Mouse (Mus musculus) lung, embryonic 16.5 days (tissue): ENCODE results near the gene Ttc16. TPM values are rescaled to one million over a fixed set of nuclear protein-coding genes. Genes with fewer than 3 reads are reported as not detected.

Experiments
- ATAC-seq: fragments of 200-750 bp; cut with Nextera tagmentation; 2 replicates; pipeline ENCODE4 v1.8.0; 2017; ENCODE audit warnings: low read depth, mild to moderate bottlenecking, moderate library complexity
- H3K27ac ChIP-seq: fragments of 300-500 bp; sonication (generic); 2 replicates; pipeline ENCODE4 v1.5.1; 2014; ENCODE audit warnings: mild to moderate bottlenecking, control low read depth, low read length
- H3K27me3 ChIP-seq: fragments of 300-500 bp; sonication (generic); 2 replicates; pipeline ENCODE4 v1.6.1; 2014; ENCODE audit warnings: low read depth, low read length, mixed read lengths; ENCODE audit not compliant: control insufficient read depth, insufficient read depth
- H3K36me3 ChIP-seq: fragments of 300-500 bp; sonication (generic); 2 replicates; pipeline ENCODE4 v1.6.1; 2014; ENCODE audit warnings: low read length; ENCODE audit not compliant: control insufficient read depth, insufficient read depth
- H3K4me1 ChIP-seq: fragments of 300-500 bp; sonication (generic); replicated peaks from 2 replicates; pipeline ENCODE4 v1.6.1; 2014; ENCODE audit warnings: low read length, mixed read lengths; ENCODE audit not compliant: control insufficient read depth, insufficient read depth
- H3K4me2 ChIP-seq: fragments of 300-500 bp; sonication (generic); 2 replicates; pipeline ENCODE4 v1.6.1; 2014; ENCODE audit warnings: low read depth, low read length, control low read depth
- H3K4me3 ChIP-seq: fragments of 300-500 bp; sonication (generic); 2 replicates; pipeline ENCODE4 v1.5.1; 2014; ENCODE audit warnings: mild to moderate bottlenecking, low read length, control low read depth
- H3K9ac ChIP-seq: fragments of 300-500 bp; sonication (generic); 2 replicates; pipeline ENCODE4 v1.6.1; 2014; ENCODE audit warnings: low read length, control low read depth
- H3K9me3 ChIP-seq: fragments of 300-500 bp; sonication (generic); 2 replicates; pipeline ENCODE4 v1.6.1; 2016; ENCODE audit warnings: low read length; ENCODE audit not compliant: control insufficient read depth
- WGBS: fragments of 180-500 bp; shearing (Covaris S2); extraction: QIAGEN DNeasy Blood & Tissue Kit; methylation state at CpG from one replicate; pipeline ENCODE4 v1.1.7; 2014; 5-methylcytosine and 5-hydroxymethylcytosine counted together
- polyA plus RNA-seq: library from polyadenylated mRNA; unstranded; fragments of >200 nt; fragmentation: Nextera tagmentation; extraction: Ambion mirVana; gene quantifications from 2 replicates; pipeline ENCODE4 v1.2.1, GENCODE M21; 2015

Gene Ttc16
- polyA plus RNA-seq, 1 experiment from 2014 or later, result 1.2 TPM

- Histone ChIP-seq H3K9me3 (no peaks in the 10 kb centered on the region), H3K9ac (no peak overlapping the region), H3K27ac (no peak overlapping the region), H3K27me3 (no peaks in the 10 kb centered on the region), H3K4me1 (peaks cover 18% of the 10 kb centered on the region), H3K4me3 (no peak overlapping the region), H3K36me3 (peaks cover 2% of the 10 kb centered on the region; the same call in 1 of the 2 replicates), H3K4me2 (peak overlapping the region; percentile 22; the same call in 1 of the 2 replicates)
- peak; percentile 32; the same call in 1 of the 2 replicates for ATAC-seq
- WGBS, result 25% methylated on average over 17 of the region's 17 CpGs
Observed at GRCm38 (mm10) chr2:32816946-32817581, 41.6 kb upstream of the Ttc16 start.

- H3K9me3 ChIP-seq, result no peaks in the 10 kb centered on the region
- no peak overlapping the region for H3K9ac ChIP-seq
- WGBS, result 90% methylated on average over 2 of the region's 2 CpGs
- H3K27me3 ChIP-seq, result no peaks in the 10 kb centered on the region
- ATAC-seq, result no peak
- H3K4me2 ChIP-seq, result no peak overlapping the region
- no peak overlapping the region for H3K27ac ChIP-seq
- peaks cover 20% of the 10 kb centered on the region for H3K4me1 ChIP-seq
- peaks cover 2% of the 10 kb centered on the region; the same call in 1 of the 2 replicates for H3K36me3 ChIP-seq
- H3K4me3 ChIP-seq, result no peak overlapping the region
Observed at GRCm38 (mm10) chr2:32816497-32816896, 41.1 kb upstream of the Ttc16 start.

GRCm38 (mm10) chr2:32811959-32812358 is 36.5 kb upstream of the Ttc16 start:
- H3K27me3 ChIP-seq, result no peaks in the 10 kb centered on the region
- H3K4me2 ChIP-seq, result no peak overlapping the region
- no peaks in the 10 kb centered on the region for H3K9me3 ChIP-seq
- no peak overlapping the region for H3K9ac ChIP-seq
- no peak for ATAC-seq
- no peak overlapping the region for H3K4me3 ChIP-seq
- H3K4me1 ChIP-seq, result peaks cover 6% of the 10 kb centered on the region
- 71% methylated on average over 8 of the region's 8 CpGs for WGBS
- H3K36me3 ChIP-seq, result peaks cover 2% of the 10 kb centered on the region; the same call in 1 of the 2 replicates
- H3K27ac ChIP-seq, result no peak overlapping the region

- peaks cover 3% of the 10 kb centered on the region; the same call in 1 of the 2 replicates for H3K4me1 ChIP-seq
- ATAC-seq, result no peak
- H3K9me3 ChIP-seq, result no peaks in the 10 kb centered on the region
- no peak overlapping the region for H3K27ac ChIP-seq
- WGBS, result 84% methylated on average over 14 of the region's 14 CpGs
- H3K36me3 ChIP-seq, result peaks cover 2% of the 10 kb centered on the region; the same call in 1 of the 2 replicates
- H3K9ac ChIP-seq, result no peak overlapping the region
- no peaks in the 10 kb centered on the region for H3K27me3 ChIP-seq
- no peak overlapping the region for H3K4me2 ChIP-seq
- no peak overlapping the region for H3K4me3 ChIP-seq
Observed at GRCm38 (mm10) chr2:32808816-32809566, 33.6 kb upstream of the Ttc16 start.

GRCm38 (mm10) chr2:32798251-32798962 is 23.0 kb upstream of the Ttc16 start:
- Histone ChIP-seq H3K9ac (no peak overlapping the region), H3K4me2 (no peak overlapping the region), H3K27ac (no peak overlapping the region), H3K4me1 (no peaks in the 10 kb centered on the region), H3K27me3 (no peaks in the 10 kb centered on the region), H3K4me3 (no peak overlapping the region), H3K36me3 (peaks cover 5% of the 10 kb centered on the region; the same call in 1 of the 2 replicates), H3K9me3 (no peaks in the 10 kb centered on the region)
- no peak for ATAC-seq
- 46% methylated on average over 10 of the region's 10 CpGs for WGBS

GRCm38 (mm10) chr2:32795748-32796418 is 20.4 kb upstream of the Ttc16 start:
- Histone ChIP-seq H3K27me3 (no peaks in the 10 kb centered on the region), H3K9me3 (no peaks in the 10 kb centered on the region), H3K4me2 (no peak overlapping the region), H3K9ac (no peak overlapping the region), H3K27ac (no peak overlapping the region), H3K36me3 (peaks cover 5% of the 10 kb centered on the region; the same call in 1 of the 2 replicates), H3K4me3 (no peak overlapping the region), H3K4me1 (peaks cover 11% of the 10 kb centered on the region)
- WGBS, result 86% methylated on average over 13 of the region's 13 CpGs
- no peak for ATAC-seq

- peak overlapping the region; percentile 21 for H3K27ac ChIP-seq
- no peaks in the 10 kb centered on the region for H3K27me3 ChIP-seq
- ATAC-seq, result peak; percentile 72
- H3K4me1 ChIP-seq, result peaks cover 16% of the 10 kb centered on the region
- no peak overlapping the region for H3K4me3 ChIP-seq
- H3K9ac ChIP-seq, result no peak overlapping the region
- 34% methylated on average over 6 of the region's 6 CpGs for WGBS
- no peak overlapping the region for H3K4me2 ChIP-seq
- no peaks in the 10 kb centered on the region for H3K9me3 ChIP-seq
- peaks cover 2% of the 10 kb centered on the region; the same call in 1 of the 2 replicates for H3K36me3 ChIP-seq
Observed at GRCm38 (mm10) chr2:32791297-32791696, 15.9 kb upstream of the Ttc16 start.

GRCm38 (mm10) chr2:32788581-32788980 is 13.1 kb upstream of the Ttc16 start:
- 37% methylated on average over 2 of the region's 2 CpGs for WGBS
- Histone ChIP-seq H3K4me1 (peaks cover 16% of the 10 kb centered on the region), H3K36me3 (no peaks in the 10 kb centered on the region; the same call in 1 of the 2 replicates), H3K4me3 (no peak overlapping the region), H3K27ac (no peak overlapping the region), H3K4me2 (no peak overlapping the region), H3K27me3 (no peaks in the 10 kb centered on the region), H3K9me3 (no peaks in the 10 kb centered on the region), H3K9ac (0 out of 2 replicates have a peak overlapping the region, but pooled peaks have one; percentile 14)
- peak; percentile 29; the same call in 1 of the 2 replicates for ATAC-seq
